Mouse (Mus musculus) embryonic fibroblast, embryonic 13.5 days (primary cell): ENCODE measurements around the gene Lbhd2. TPM values are rescaled to one million over a fixed set of nuclear protein-coding genes. Genes with fewer than 3 reads are reported as not detected.
A peak's percentile ranks its signal among the peaks of the same experiment; 100 is the strongest.

Source experiments
- H3K27ac ChIP-seq: 2 replicates; pipeline ENCODE4 v1.5.1; 2012; ENCODE audit warnings: low read length, control low read depth, inconsistent platforms; ENCODE audit not compliant: insufficient read depth
- H3K4me1 ChIP-seq: 2 replicates; pipeline ENCODE4 v1.6.1; 2011; ENCODE audit warnings: low read length; ENCODE audit not compliant: control insufficient read depth, insufficient read depth
- H3K4me3 ChIP-seq: 2 replicates; pipeline ENCODE4 v1.5.1; 2011; ENCODE audit warnings: mild to moderate bottlenecking, control low read depth, low read length; ENCODE audit not compliant: insufficient read depth
- CTCF ChIP-seq: IDR thresholded peaks from 2 replicates; pipeline ENCODE4 v1.5.1; 2011; ENCODE audit warnings: mild to moderate bottlenecking, control low read depth, low read length, moderate library complexity, borderline replicate concordance; ENCODE audit not compliant: insufficient read depth
- POLR2A ChIP-seq: IDR thresholded peaks from 2 replicates; pipeline ENCODE4 v1.6.1; 2011; ENCODE audit warnings: low read depth, mild to moderate bottlenecking, control low read depth, low read length, moderate library complexity
- polyA plus RNA-seq: library from polyadenylated mRNA; stranded (reverse); fragments of >200 nt; gene quantifications from 2 replicates; pipeline ENCODE4 v1.2.4, GENCODE M21; 2011; ENCODE audit warnings: low read depth; ENCODE audit not compliant: missing spikeins, insufficient read length

Lbhd2 gene
- polyA plus RNA-seq, 1 experiment = not detected

- Histone ChIP-seq H3K4me1 (no peaks in the 10 kb centered on the region), H3K27ac (peak overlapping the region; percentile 55), H3K4me3 (peak overlapping the region; percentile 99)
- peak; percentile 47 for TF ChIP-seq POLR2A
- TF ChIP-seq CTCF = no peak
Observed at GRCm38 (mm10) chr12:111376826-111377331, 29.7 kb upstream of the Lbhd2 start.

- TF ChIP-seq POLR2A (peak; percentile 88), CTCF (no peak)
- peak within 1 kb of the TSS; percentile 99 for H3K4me3 ChIP-seq
- peak within 1 kb of the TSS; percentile 55 for H3K27ac ChIP-seq
- no peaks in the 10 kb centered on the region for H3K4me1 ChIP-seq
Observed at GRCm38 (mm10) chr12:111377376-111377973, 29.1 kb upstream of the Lbhd2 start, which contains the start of gene Cdc42bpb. Gene Cdc42bpb (minus strand): TSS chr12:111377718.

- Histone ChIP-seq H3K27ac (peak overlapping the region; percentile 44), H3K4me3 (peak overlapping the region; percentile 68), H3K4me1 (no peaks in the 10 kb centered on the region)
- peak; percentile 41 for TF ChIP-seq POLR2A
- TF ChIP-seq CTCF = no peak
Observed at GRCm38 (mm10) chr12:111377986-111378490, 28.6 kb upstream of the Lbhd2 start.

- H3K27ac ChIP-seq = no peak overlapping the region
- TF ChIP-seq POLR2A (no peak), CTCF (no peak)
- H3K4me1 ChIP-seq = no peaks in the 10 kb centered on the region
- no peak overlapping the region for H3K4me3 ChIP-seq
Observed at GRCm38 (mm10) chr12:111378812-111379211, 27.8 kb upstream of the Lbhd2 start.

GRCm38 (mm10) chr12:111385883-111386641, 20.5 kb upstream of the Lbhd2 start:
- no peak for TF ChIP-seq CTCF
- no peak for TF ChIP-seq POLR2A
- Histone ChIP-seq H3K4me3 (no peak overlapping the region), H3K27ac (no peak overlapping the region), H3K4me1 (peaks cover 3% of the 10 kb centered on the region; the same call in 1 of the 2 replicates)

GRCm38 (mm10) chr12:111386642-111387120, 19.9 kb upstream of the Lbhd2 start:
- H3K27ac ChIP-seq = no peak overlapping the region
- H3K4me3 ChIP-seq = no peak overlapping the region
- H3K4me1 ChIP-seq = peaks cover 3% of the 10 kb centered on the region; the same call in 1 of the 2 replicates
- TF ChIP-seq CTCF (no peak), POLR2A (no peak)

- H3K27ac ChIP-seq = no peak overlapping the region
- TF ChIP-seq CTCF = no peak
- TF ChIP-seq POLR2A = no peak
Observed at GRCm38 (mm10) chr12:111387146-111387545, 19.5 kb upstream of the Lbhd2 start.

GRCm38 (mm10) chr12:111394008-111394407, 12.6 kb upstream of the Lbhd2 start:
- no peak for TF ChIP-seq POLR2A
- TF ChIP-seq CTCF = no peak
- H3K4me1 ChIP-seq = no peaks in the 10 kb centered on the region
- H3K27ac ChIP-seq = no peak overlapping the region
- no peak overlapping the region for H3K4me3 ChIP-seq

More at GRCm38 (mm10) chr12:111387146-111387545, 19.5 kb upstream of the Lbhd2 start:
- H3K4me1 ChIP-seq = peaks cover 3% of the 10 kb centered on the region; the same call in 1 of the 2 replicates
- H3K4me3 ChIP-seq = no peak overlapping the region

GRCm38 (mm10) chr12:111396997-111397396, 9.6 kb upstream of the Lbhd2 start:
- TF ChIP-seq CTCF (no peak), POLR2A (no peak)
- H3K4me1 ChIP-seq = no peaks in the 10 kb centered on the region
- no peak overlapping the region for H3K27ac ChIP-seq
- no peak overlapping the region for H3K4me3 ChIP-seq
